ENCODE assay signal across 21 mouse cellular contexts in genomic region chr16:6777506-6778185, GRCm38 (mm10).
"Had no signal": no experiment of that assay in that cellular context is flagged by ENCODE, and none has a peak within 500 bp of the region (broad histone marks: within the 10 kb centered on the region; RNA-seq: fewer than 3 reads in every experiment).

No protein-coding gene starts in this region.

- H3K27me3 ChIP-seq: liver, embryonic 13.5 days; liver, embryonic 15.5 days; lung, embryonic 15.5 days; midbrain, embryonic 12.5 days; stomach, embryonic 15.5 days had no signal

- H3K27ac ChIP-seq: liver, embryonic 13.5 days; liver, embryonic 15.5 days; lung, embryonic 15.5 days; midbrain, embryonic 10.5 days; midbrain, embryonic 12.5 days; stomach, embryonic 15.5 days; stomach, postnatal 0 days had no signal

- H3K4me2 ChIP-seq: liver, embryonic 13.5 days; liver, embryonic 15.5 days; lung, embryonic 15.5 days; midbrain, embryonic 12.5 days; stomach, embryonic 15.5 days had no signal

- H3K9me3 ChIP-seq: liver, embryonic 15.5 days; lung, embryonic 15.5 days; midbrain, embryonic 10.5 days; midbrain, embryonic 12.5 days; stomach, embryonic 15.5 days had no signal

- H3K4me3 ChIP-seq: liver, embryonic 13.5 days; liver, embryonic 15.5 days; lung, embryonic 15.5 days; midbrain, embryonic 10.5 days; midbrain, embryonic 12.5 days; myocyte; stomach, embryonic 15.5 days had no signal

- H3K9ac ChIP-seq: liver, embryonic 13.5 days; liver, embryonic 15.5 days; liver, postnatal 0 days; lung, embryonic 15.5 days; midbrain, embryonic 12.5 days; stomach, embryonic 15.5 days had no signal

- H3K4me1 ChIP-seq: liver, embryonic 13.5 days; liver, embryonic 15.5 days; lung, embryonic 15.5 days; midbrain, embryonic 10.5 days; midbrain, embryonic 12.5 days; stomach, embryonic 15.5 days had no signal

- H3K36me3 ChIP-seq: liver, embryonic 13.5 days; liver, embryonic 15.5 days; lung, embryonic 15.5 days; midbrain, embryonic 10.5 days; midbrain, embryonic 12.5 days; stomach, embryonic 15.5 days had no signal

- DNase-seq: liver, embryonic 13.5 days; liver, postnatal 0 days; lung, adult 2 months; lung, postnatal 4 days; retina, postnatal 1 day; right cerebral cortex, adult 18-20 months; right cerebral cortex, postnatal 25 days; right cerebral cortex, postnatal 4 days; spleen, adult 18-20 months; thymus, adult 2 months; thymus, postnatal 25 days; thymus, postnatal 4 days had no signal

- ATAC-seq: liver, postnatal 0 days; lung, postnatal 0 days; midbrain, embryonic 16.5 days had no signal
